Mouse (Mus musculus): ENCODE results near the gene Pcbp1. TPM values are rescaled to one million over a fixed set of nuclear protein-coding genes. Genes with fewer than 3 reads are reported as not detected.

Pcbp1 gene
- polyA plus RNA-seq, 1 experiment, result 306 TPM

DNA sequence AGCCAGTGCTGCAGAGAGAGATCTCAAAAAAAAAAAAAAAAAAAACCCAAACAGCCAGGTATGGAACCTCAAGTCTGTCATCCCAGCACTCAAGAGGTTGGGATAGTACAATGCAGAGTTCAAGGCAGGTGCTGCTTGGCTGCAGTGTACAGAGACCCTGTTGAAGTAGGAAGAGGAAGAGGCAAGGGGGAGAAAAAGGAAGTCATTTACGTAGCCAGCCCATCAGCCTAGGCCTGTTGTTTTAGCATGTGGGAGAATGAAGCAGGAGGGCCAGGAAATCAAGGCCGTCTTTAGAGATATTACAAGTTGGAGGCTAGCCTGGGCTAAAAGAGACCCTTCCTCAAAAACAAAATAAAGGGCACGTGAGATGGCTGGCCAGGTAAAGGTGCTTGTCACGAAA, 22.6 kb downstream of the Pcbp1 start:
- Histone ChIP-seq H3K4me2 (ENCODE audit: low read depth) (no peak overlapping the region), H3K4me3 (no peak overlapping the region), H3ac (ENCODE audit: control insufficient read depth, insufficient read length) (no peak overlapping the region), H3K79me2 (ENCODE audit: control insufficient read depth, insufficient read depth) (no peaks in the 10 kb centered on the region), H3K36me3 (ENCODE audit: control insufficient read depth, insufficient read depth) (no peaks in the 10 kb centered on the region), H3K27me3 (ENCODE audit: control insufficient read depth, insufficient read depth, insufficient read length) (no peaks in the 10 kb centered on the region)
- no peak for TF ChIP-seq REST (IDR thresholded peaks at IDR 0.05; ENCODE audit: insufficient read depth, insufficient read length)
- no peak for TF ChIP-seq USF1 (IDR thresholded peaks at IDR 0.05; ENCODE audit: low read depth)
- TF ChIP-seq POLR2AphosphoS2 (IDR thresholded peaks at IDR 0.05; ENCODE audit: insufficient read length, low read depth), result no peak

DNA sequence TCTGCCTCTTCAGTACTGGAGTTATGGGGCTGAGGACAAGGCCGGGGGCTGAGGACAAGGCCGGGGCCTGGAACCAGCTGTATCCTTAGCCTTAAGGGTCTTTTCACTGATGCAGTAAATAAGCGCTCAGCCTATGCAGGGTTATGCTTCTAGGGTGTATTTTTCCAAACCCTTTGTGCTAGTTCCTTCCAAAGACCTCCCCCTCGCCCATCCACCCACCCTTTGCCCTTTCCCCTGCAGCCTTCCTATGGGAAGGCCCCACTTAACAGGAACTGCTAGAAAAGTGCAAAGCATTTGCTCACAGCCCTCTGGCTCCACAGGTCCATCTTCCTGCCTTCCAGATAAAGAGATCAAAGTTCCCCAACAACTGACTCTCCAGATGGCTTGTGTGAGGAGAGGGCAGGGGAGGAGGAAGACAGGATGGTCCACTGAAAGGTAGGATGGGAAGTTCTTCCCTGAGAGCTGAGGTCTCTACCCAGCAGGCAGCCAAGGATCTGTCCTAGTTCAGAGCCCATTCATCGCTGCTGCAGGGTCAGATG, 26.5 kb downstream of the Pcbp1 start:
- Histone ChIP-seq H3K4me3 (no peak overlapping the region), H3K79me2 (ENCODE audit: control insufficient read depth, insufficient read depth) (no peaks in the 10 kb centered on the region), H3K36me3 (ENCODE audit: control insufficient read depth, insufficient read depth) (no peaks in the 10 kb centered on the region), H3K27me3 (ENCODE audit: control insufficient read depth, insufficient read depth, insufficient read length) (no peaks in the 10 kb centered on the region), H3K4me2 (ENCODE audit: low read depth) (no peak overlapping the region), H3ac (ENCODE audit: control insufficient read depth, insufficient read length) (no peak overlapping the region)
- TF ChIP-seq USF1 (IDR thresholded peaks at IDR 0.05; ENCODE audit: low read depth) (no peak), POLR2A (IDR thresholded peaks at IDR 0.05; ENCODE audit: insufficient read length, low read depth) (no peak), MAX (IDR thresholded peaks at IDR 0.05; ENCODE audit: low read depth) (no peak), POLR2AphosphoS2 (IDR thresholded peaks at IDR 0.05; ENCODE audit: insufficient read length, low read depth) (no peak), CEBPB (IDR thresholded peaks at IDR 0.05; ENCODE audit: insufficient read depth, poor library complexity, severe bottlenecking) (no peak), E2F4 (IDR thresholded peaks at IDR 0.05; ENCODE audit: insufficient read depth) (no peak), MYOD1 (IDR thresholded peaks at IDR 0.05; ENCODE audit: control insufficient read depth in 1 of 3, insufficient read length in 2 of 3, low read depth in 2 of 3) (no peak), TCF12 (IDR thresholded peaks at IDR 0.05; ENCODE audit: insufficient read depth, poor library complexity, severe bottlenecking) (no peak), REST (IDR thresholded peaks at IDR 0.05; ENCODE audit: insufficient read depth, insufficient read length) (no peak), MYOG (IDR thresholded peaks at IDR 0.05; ENCODE audit: control insufficient read depth in 1 of 3, insufficient read depth in 1 of 3, insufficient read length in 2 of 3, low read depth in 2 of 3) (no peak)

DNA sequence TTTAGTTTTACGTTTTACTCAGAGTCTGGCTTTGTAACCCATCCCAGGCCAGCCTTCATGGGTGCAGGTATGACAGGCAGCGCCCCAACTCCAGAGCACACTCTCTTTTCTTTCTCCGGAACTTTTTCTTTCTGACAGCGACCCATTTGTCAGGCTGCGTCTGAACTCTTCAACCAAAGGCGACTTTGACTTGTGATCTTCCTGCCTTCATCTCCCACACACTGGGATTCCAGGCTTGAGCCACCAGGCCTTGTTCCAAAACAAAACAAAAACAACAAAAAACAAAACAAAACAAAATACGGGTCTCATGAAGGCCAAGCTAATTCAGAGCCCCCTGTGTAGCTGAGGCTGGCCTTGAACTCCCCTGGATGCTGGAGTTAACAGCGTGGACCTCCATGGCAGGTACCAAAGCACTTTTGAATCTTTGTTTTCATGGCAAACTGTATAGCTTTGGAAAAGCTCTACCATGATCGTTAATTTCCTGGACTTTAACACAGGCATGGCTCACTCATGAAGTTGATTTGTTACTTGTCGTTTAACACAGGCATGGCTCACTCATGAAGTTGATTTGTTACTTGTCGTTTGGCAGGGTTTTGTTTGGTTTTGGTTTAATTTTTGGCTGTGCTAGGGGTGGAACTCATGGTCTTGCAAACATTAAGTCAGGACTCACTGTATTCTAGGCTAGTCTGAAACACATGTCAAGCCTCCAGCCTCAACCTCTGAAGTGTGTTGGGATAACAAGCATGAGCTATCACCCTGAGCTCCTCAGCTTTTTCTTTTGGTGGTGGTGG, 28.0 kb downstream of the Pcbp1 start:
- H3K4me2 ChIP-seq (ENCODE audit: low read depth), result no peak overlapping the region
- H3ac ChIP-seq (ENCODE audit: control insufficient read depth, insufficient read length), result no peak overlapping the region
- no peaks in the 10 kb centered on the region for H3K36me3 ChIP-seq (ENCODE audit: control insufficient read depth, insufficient read depth)
- H3K4me3 ChIP-seq, result no peak overlapping the region
- TF ChIP-seq REST (IDR thresholded peaks at IDR 0.05; ENCODE audit: insufficient read depth, insufficient read length) (no peak), USF1 (IDR thresholded peaks at IDR 0.05; ENCODE audit: low read depth) (no peak), CEBPB (IDR thresholded peaks at IDR 0.05; ENCODE audit: insufficient read depth, poor library complexity, severe bottlenecking) (no peak), MYOG (IDR thresholded peaks at IDR 0.05; ENCODE audit: control insufficient read depth in 1 of 3, insufficient read depth in 1 of 3, insufficient read length in 2 of 3, low read depth in 2 of 3) (no peak), E2F4 (IDR thresholded peaks at IDR 0.05; ENCODE audit: insufficient read depth) (no peak), TCF3 (IDR thresholded peaks at IDR 0.05; ENCODE audit: insufficient read length, low read depth) (no peak)
- H3K27me3 ChIP-seq (ENCODE audit: control insufficient read depth, insufficient read depth, insufficient read length), result no peaks in the 10 kb centered on the region
- no peaks in the 10 kb centered on the region for H3K79me2 ChIP-seq (ENCODE audit: control insufficient read depth, insufficient read depth)

DNA sequence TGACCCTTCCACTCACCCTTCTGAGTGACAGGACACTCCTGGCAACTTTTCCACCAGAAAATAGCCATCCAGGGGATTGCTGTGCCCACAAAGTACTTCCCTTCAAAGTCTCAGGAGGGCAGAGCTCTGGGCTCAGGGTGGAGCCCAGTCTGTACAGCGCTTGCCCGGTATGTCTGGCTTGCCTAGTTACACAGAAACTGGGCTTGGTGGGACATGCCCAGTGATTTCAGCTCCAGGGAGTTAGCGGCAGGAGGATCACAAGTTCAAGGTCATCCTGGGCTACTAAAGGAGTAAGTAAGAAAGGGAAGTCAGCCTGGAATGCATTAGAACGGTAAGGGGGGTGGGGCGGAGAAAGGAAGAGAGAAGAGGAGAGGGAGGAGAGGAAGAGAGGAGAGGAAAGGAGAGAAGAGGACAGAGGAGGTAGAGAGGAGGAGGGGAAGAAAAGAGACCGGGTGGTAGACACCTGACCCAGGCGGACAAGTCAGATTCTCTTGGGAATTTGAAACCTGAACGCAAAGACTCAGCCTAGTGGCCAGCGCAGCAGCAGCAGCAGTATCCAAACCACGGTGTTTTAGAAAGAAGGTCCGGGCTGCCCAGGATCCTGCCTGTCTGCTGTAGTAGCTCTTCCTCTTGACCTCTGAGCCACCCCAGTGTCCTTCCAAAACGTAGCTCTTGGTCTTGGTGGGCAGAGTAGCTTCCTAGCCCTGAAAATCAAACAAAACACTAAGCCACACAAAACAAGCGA, 28.9 kb downstream of the Pcbp1 start:
- Histone ChIP-seq H3K27me3 (ENCODE audit: control insufficient read depth, insufficient read depth, insufficient read length) (no peaks in the 10 kb centered on the region), H3ac (ENCODE audit: control insufficient read depth, insufficient read length) (no peak overlapping the region), H3K36me3 (ENCODE audit: control insufficient read depth, insufficient read depth) (no peaks in the 10 kb centered on the region), H3K4me2 (ENCODE audit: low read depth) (no peak overlapping the region), H3K4me3 (no peak overlapping the region), H3K79me2 (ENCODE audit: control insufficient read depth, insufficient read depth) (no peaks in the 10 kb centered on the region)
- TF ChIP-seq MYOD1 (IDR thresholded peaks at IDR 0.05; ENCODE audit: control insufficient read depth in 1 of 3, insufficient read length in 2 of 3, low read depth in 2 of 3), result no peak
- no peak for TF ChIP-seq CEBPB (IDR thresholded peaks at IDR 0.05; ENCODE audit: insufficient read depth, poor library complexity, severe bottlenecking)
- no peak for TF ChIP-seq TCF12 (IDR thresholded peaks at IDR 0.05; ENCODE audit: insufficient read depth, poor library complexity, severe bottlenecking)
- no peak for TF ChIP-seq POLR2AphosphoS2 (IDR thresholded peaks at IDR 0.05; ENCODE audit: insufficient read length, low read depth)
- no peak for TF ChIP-seq MYOG (IDR thresholded peaks at IDR 0.05; ENCODE audit: control insufficient read depth in 1 of 3, insufficient read depth in 1 of 3, insufficient read length in 2 of 3, low read depth in 2 of 3)
- no peak for TF ChIP-seq SRF (IDR thresholded peaks at IDR 0.05; ENCODE audit: control insufficient read depth, insufficient read length, low read depth)
- TF ChIP-seq REST (IDR thresholded peaks at IDR 0.05; ENCODE audit: insufficient read depth, insufficient read length), result no peak
- no peak for TF ChIP-seq E2F4 (IDR thresholded peaks at IDR 0.05; ENCODE audit: insufficient read depth)
- TF ChIP-seq POLR2A (IDR thresholded peaks at IDR 0.05; ENCODE audit: insufficient read length, low read depth), result no peak
- no peak for TF ChIP-seq MAX (IDR thresholded peaks at IDR 0.05; ENCODE audit: low read depth)
- TF ChIP-seq USF1 (IDR thresholded peaks at IDR 0.05; ENCODE audit: low read depth), result no peak
- no peak for TF ChIP-seq TCF3 (IDR thresholded peaks at IDR 0.05; ENCODE audit: insufficient read length, low read depth)

All from myocyte (in vitro differentiated cells).